Mouse (Mus musculus) central nervous system, embryonic 14 days (tissue): ENCODE data around the gene Olfr401. TPM values are rescaled to one million over a fixed set of nuclear protein-coding genes. Genes with fewer than 3 reads are reported as not detected.

ENCODE experiments used
- polyA plus RNA-seq: library from polyadenylated mRNA; depleted of rRNA; stranded (reverse); fragments of >200 nt; gene quantifications from 2 replicates; pipeline ENCODE4 v1.2.3, GENCODE M21; 2012; rRNA removed

Gene Olfr401
- not detected in 2 replicates for polyA plus RNA-seq

DNA sequence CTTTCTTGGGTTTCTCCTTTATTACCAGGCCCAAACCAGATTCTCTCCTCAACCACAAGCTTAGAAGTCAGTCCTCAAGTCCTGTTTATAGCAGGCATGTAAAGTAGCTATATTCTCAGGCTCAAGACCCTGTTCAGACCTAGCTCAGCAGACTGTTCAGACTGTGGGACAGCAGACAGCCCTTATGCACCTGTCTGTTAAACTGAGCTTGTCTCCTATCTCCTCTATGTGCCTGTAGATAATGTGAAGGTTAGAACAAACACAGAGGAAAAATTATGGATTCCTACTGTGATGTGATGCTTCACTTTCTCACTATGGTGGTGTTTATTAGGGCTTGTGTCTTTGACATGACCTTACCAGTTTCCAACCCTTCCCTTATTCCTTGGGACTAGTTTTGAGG lies at the start of gene Olfr401:
Olfr401 (plus strand) TSS at position 301 of the 400 bp plus-strand sequence.

DNA sequence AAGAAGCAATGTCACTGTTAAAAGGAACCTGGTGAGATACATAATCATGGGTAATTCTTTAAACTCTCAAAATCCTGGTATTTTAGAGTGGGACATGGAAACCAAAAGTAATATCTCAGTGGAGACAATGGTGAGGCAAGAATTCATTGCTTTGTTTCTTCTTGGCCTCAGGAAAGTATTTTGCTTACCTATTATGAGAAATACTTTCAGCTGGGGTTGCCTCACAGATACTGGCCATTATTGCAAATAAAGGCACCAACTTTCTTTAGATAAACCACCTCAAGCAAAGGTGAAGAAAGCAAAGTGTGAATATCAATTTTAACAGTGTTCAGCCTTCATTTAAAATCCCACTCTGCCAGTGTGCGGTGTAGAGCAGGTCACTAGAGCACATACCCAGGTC lies 43.9 kb upstream of the Olfr401 start, which contains the start of gene Zfp616:
Zfp616 (plus strand) TSS at position 301 of the 400 bp plus-strand sequence.

DNA sequence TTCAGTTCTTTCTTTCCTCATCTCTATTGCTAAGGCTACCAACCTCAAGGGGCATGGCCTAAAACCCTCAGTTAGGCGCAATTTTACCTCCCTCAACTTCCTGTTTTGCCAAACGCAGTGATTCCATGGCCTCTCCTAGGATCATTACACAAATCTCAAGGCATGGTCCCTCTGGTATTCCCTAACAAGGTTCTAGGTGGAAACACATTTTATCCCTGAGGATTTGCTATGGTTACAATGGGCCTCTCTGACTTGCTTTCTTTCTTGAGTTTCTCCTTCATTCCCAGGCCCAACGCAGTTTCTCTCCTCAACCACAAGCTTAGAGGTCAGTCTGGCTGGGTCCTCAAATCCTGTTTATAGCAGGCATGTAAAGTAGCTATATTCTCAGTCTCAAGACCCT lies 39.7 kb downstream of the Olfr401 start, which contains the start of gene Olfr402:
Olfr402 (plus strand) TSS at position 301 of the 400 bp plus-strand sequence.

Other genes starting within 250 kb of the Olfr401 start
- gene Olfr394, start 222.9 kb upstream of the Olfr401 start, polyA plus RNA-seq: not detected in 2 replicates
- not detected in 2 replicates for gene Olfr395, start 204.4 kb upstream of the Olfr401 start, polyA plus RNA-seq
- not detected in 2 replicates for gene Olfr23, start 177.0 kb upstream of the Olfr401 start, polyA plus RNA-seq
- gene Olfr397, start 152.9 kb upstream of the Olfr401 start, polyA plus RNA-seq: not detected in 2 replicates
- gene Olfr398, start 123.3 kb upstream of the Olfr401 start, polyA plus RNA-seq: not detected in 2 replicates
- not detected in 2 replicates for gene Olfr139, start 57.2 kb upstream of the Olfr401 start, polyA plus RNA-seq
- gene Olfr399, start 57.1 kb upstream of the Olfr401 start, polyA plus RNA-seq: not detected in 2 replicates
- not detected in 2 replicates for gene Zfp616, start 43.8 kb upstream of the Olfr401 start, polyA plus RNA-seq
- gene Olfr402, start 39.8 kb downstream of the Olfr401 start, polyA plus RNA-seq: not detected in 2 replicates
- not detected in 2 replicates for gene Olfr403, start 72.5 kb downstream of the Olfr401 start, polyA plus RNA-seq
- gene Olfr43, start 97.7 kb downstream of the Olfr401 start, polyA plus RNA-seq: not detected in 2 replicates
- gene Olfr406, start 146.1 kb downstream of the Olfr401 start, polyA plus RNA-seq: not detected in 2 replicates
- not detected in 2 replicates for gene Olfr59, start 170.0 kb downstream of the Olfr401 start, polyA plus RNA-seq
- gene Olfr410, start 224.3 kb downstream of the Olfr401 start, polyA plus RNA-seq: not detected in 2 replicates
- gene Olfr411, start 238.9 kb downstream of the Olfr401 start, polyA plus RNA-seq: not detected in 2 replicates
- gene Olfr412, start 248.4 kb downstream of the Olfr401 start, polyA plus RNA-seq: not detected in 2 replicates